In genomic region chr17:3415580-3415979, GRCm38 (mm10) we compare ENCODE assay signal across 9 mouse cellular contexts.
DNase-seq lines count a peak whose midpoint lies in the region; ATAC-seq lines count a peak whose summit lies in the region.
"Had no signal": no experiment of that assay in that cellular context is flagged by ENCODE, and none has a peak within 500 bp of the region (broad histone marks: within the 10 kb centered on the region; RNA-seq: fewer than 3 reads in every experiment).

No protein-coding gene starts in this region.

- no peak overlapping the region for H3K27ac ChIP-seq in heart, embryonic 11.5 days (ENCODE audit: low read depth, low read length)
- H3K27ac ChIP-seq: left cerebral cortex, adult 2 months had no signal

- WGBS in heart, embryonic 11.5 days (ENCODE audit: insufficient replicate concordance) = 82% methylated on average over 3 of the region's 3 CpGs

- no peak overlapping the region for H3K4me3 ChIP-seq in heart, embryonic 11.5 days (ENCODE audit: low read depth, low read length)
- H3K4me3 ChIP-seq: left cerebral cortex, adult 2 months had no signal

- DNase-seq in heart, adult 11 months = peak; percentile 94
- peak; percentile 8 for DNase-seq in 416B (ENCODE audit: low read depth)
- peak; percentile 89 to 93 for DNase-seq in cerebellum, postnatal 14 days
- DNase-seq in kidney, postnatal 4 days = peak; percentile 26 to 39
- DNase-seq in thymus, postnatal 0 days (ENCODE audit: low spot score) = no peak
- DNase-seq in right cerebral cortex, postnatal 36 days (ENCODE audit: low spot score in 2 of 2) = no peak

- ATAC-seq in heart, embryonic 11.5 days (replicated peaks; ENCODE audit: insufficient number of reproducible peaks, low FRiP score, low TSS enrichment) = no peak
- no peak for ATAC-seq in granulocyte monocyte progenitor cell, adult 5-6 weeks (replicated peaks; ENCODE audit: poor library complexity, severe bottlenecking)

- H3K4me2 ChIP-seq in heart, embryonic 11.5 days = no peak overlapping the region

- H3K27me3 ChIP-seq in heart, embryonic 11.5 days (ENCODE audit: control insufficient read depth, insufficient read depth, low read length) = peaks cover 10% of the 10 kb centered on the region; the same call in 1 of the 2 replicates

- no peak overlapping the region for H3K9ac ChIP-seq in heart, embryonic 11.5 days (ENCODE audit: low read depth, low read length)

- H3K36me3 ChIP-seq in heart, embryonic 11.5 days (ENCODE audit: control insufficient read depth, insufficient read depth, low read length) = no peaks in the 10 kb centered on the region

- H3K4me1 ChIP-seq in heart, embryonic 11.5 days (ENCODE audit: control insufficient read depth, insufficient read depth, low read length) = peaks cover 5% of the 10 kb centered on the region; the same call in 1 of the 2 replicates

- no peaks in the 10 kb centered on the region for H3K9me3 ChIP-seq in heart, embryonic 11.5 days (replicated peaks; ENCODE audit: control insufficient read depth, low read length)

Comparison
In these comparisons a context has a peak if more than half of its experiments do, and no peak if none do; other contexts are left out.
1. DNase-seq: peak in heart, adult 11 months (single experiment), 416B (single experiment), cerebellum, postnatal 14 days (2 of 2) and kidney, postnatal 4 days (2 of 2); none in thymus, postnatal 0 days (single experiment) and right cerebral cortex, postnatal 36 days (0 of 2).